Mouse (Mus musculus) embryonic facial prominence, embryonic 12.5 days (tissue): Measurements from ENCODE around the gene Slc35a3. TPM values are rescaled to one million over a fixed set of nuclear protein-coding genes. Genes with fewer than 3 reads are reported as not detected.
A peak's percentile ranks its signal among the peaks of the same experiment; 100 is the strongest.
"Not testable (repeated sequence)": the region's sequence is repeated elsewhere in the genome, so short reads cannot be mapped to it uniquely, and the experiment has no call there.

ENCODE experiments used
- ATAC-seq: fragments of 200-750 bp; cut with Nextera tagmentation; 2 replicates; pipeline ENCODE4 v1.8.0; 2017; ENCODE audit not compliant: insufficient number of reproducible peaks, insufficient read depth, low FRiP score, low TSS enrichment
- H3K27ac ChIP-seq: fragments of 300-500 bp; sonication (generic); 2 replicates; pipeline ENCODE4 v1.5.1; 2016; ENCODE audit warnings: mild to moderate bottlenecking
- H3K27me3 ChIP-seq: fragments of 300-500 bp; sonication (generic); 2 replicates; pipeline ENCODE4 v1.6.1; 2016; ENCODE audit warnings: mild to moderate bottlenecking, moderate library complexity
- H3K36me3 ChIP-seq: fragments of 300-500 bp; sonication (generic); 2 replicates; pipeline ENCODE4 v1.6.1; 2016; ENCODE audit warnings: mild to moderate bottlenecking
- H3K4me1 ChIP-seq: fragments of 300-500 bp; sonication (generic); 2 replicates; pipeline ENCODE4 v1.6.1; 2016
- H3K4me2 ChIP-seq: fragments of 300-500 bp; sonication (generic); replicated peaks from 2 replicates; pipeline ENCODE4 v1.6.1; 2016; ENCODE audit warnings: mild to moderate bottlenecking, moderate library complexity
- H3K4me3 ChIP-seq: fragments of 300-500 bp; sonication (generic); 2 replicates; pipeline ENCODE4 v1.5.1; 2016; ENCODE audit warnings: mild to moderate bottlenecking
- H3K9ac ChIP-seq: fragments of 300-500 bp; sonication (generic); 2 replicates; pipeline ENCODE4 v1.6.1; 2016; ENCODE audit warnings: mild to moderate bottlenecking, moderate library complexity
- H3K9me3 ChIP-seq: fragments of 300-500 bp; sonication (generic); 2 replicates; pipeline ENCODE4 v1.6.1; 2016; ENCODE audit warnings: mild to moderate bottlenecking, moderate library complexity
- WGBS: fragments of 180-500 bp; shearing (Covaris S2); methylation state at CpG from one replicate; pipeline ENCODE4 v1.1.7; 2016; 5-methylcytosine and 5-hydroxymethylcytosine counted together
- polyA plus RNA-seq: library from polyadenylated mRNA; unstranded; fragments of >200 nt; fragmentation: Nextera tagmentation; extraction: Ambion mirVana; gene quantifications from 2 replicates; pipeline ENCODE4 v1.2.1, GENCODE M21; 2016

Slc35a3 gene
- polyA plus RNA-seq, 1 experiment from 2014 or later: 10.8 TPM

GRCm38 (mm10) chr3:116694955-116695665, 17.5 kb downstream of the Slc35a3 start:
- Histone ChIP-seq H3K4me3 (no peak overlapping the region), H3K27me3 (no peaks in the 10 kb centered on the region), H3K4me2 (no peak overlapping the region), H3K9ac (no peak overlapping the region), H3K36me3 (peaks cover 7% of the 10 kb centered on the region), H3K4me1 (no peaks in the 10 kb centered on the region), H3K27ac (no peak overlapping the region), H3K9me3 (no peaks in the 10 kb centered on the region)
- WGBS: 86% methylated on average over 8 of the region's 8 CpGs
- ATAC-seq: no peak

GRCm38 (mm10) chr3:116694312-116694711, 18.3 kb downstream of the Slc35a3 start:
- Histone ChIP-seq H3K4me3 (no peak overlapping the region), H3K36me3 (peaks cover 7% of the 10 kb centered on the region), H3K4me2 (no peak overlapping the region), H3K27ac (no peak overlapping the region), H3K4me1 (no peaks in the 10 kb centered on the region), H3K27me3 (no peaks in the 10 kb centered on the region), H3K9ac (no peak overlapping the region), H3K9me3 (no peaks in the 10 kb centered on the region)
- no peak for ATAC-seq
- WGBS: 89% methylated on average over 3 of the region's 3 CpGs

GRCm38 (mm10) chr3:116681160-116681559, 31.5 kb downstream of the Slc35a3 start, which contains the start of gene Gm43191:
TSS of gene Gm43191 (minus strand) at chr3:116681260.
- H3K4me1 ChIP-seq: no peaks in the 10 kb centered on the region
- peaks cover 3% of the 10 kb centered on the region; the same call in 1 of the 2 replicates for H3K36me3 ChIP-seq
- no peaks in the 10 kb centered on the region for H3K9me3 ChIP-seq
- H3K4me3 ChIP-seq: no peak within 1 kb of the TSS
- no peak within 1 kb of the TSS for H3K9ac ChIP-seq
- H3K27ac ChIP-seq: no peak within 1 kb of the TSS
- WGBS: 85% methylated on average over 1 of the region's 1 CpGs
- no peak for ATAC-seq
- no peak within 1 kb of the TSS for H3K4me2 ChIP-seq
- H3K27me3 ChIP-seq: no peaks in the 10 kb centered on the region

GRCm38 (mm10) chr3:116664281-116664680, 48.4 kb downstream of the Slc35a3 start:
- ATAC-seq, H3K4me2 ChIP-seq, H3K9ac ChIP-seq, H3K27me3 ChIP-seq, H3K9me3 ChIP-seq, H3K4me3 ChIP-seq, H3K27ac ChIP-seq, H3K36me3 ChIP-seq: not testable (repeated sequence)
- WGBS: 89% methylated on average over 9 of the region's 9 CpGs
- H3K4me1 ChIP-seq: peaks cover 14% of the 10 kb centered on the region

- under 1% methylated on average over 39 of the region's 39 CpGs for WGBS
- Histone ChIP-seq H3K9me3 (no peaks in the 10 kb centered on the region), H3K27ac (peak within 1 kb of the TSS; percentile 87), H3K27me3 (no peaks in the 10 kb centered on the region), H3K4me1 (peaks cover 20% of the 10 kb centered on the region), H3K9ac (peak within 1 kb of the TSS; percentile 89), H3K36me3 (no peaks in the 10 kb centered on the region), H3K4me2 (peak within 1 kb of the TSS; percentile 72), H3K4me3 (peak within 1 kb of the TSS; percentile 63)
- peak; percentile 98 for ATAC-seq
These were observed 50.2 kb downstream of the Slc35a3 start, which contains the start of gene Mfsd14a for GRCm38 (mm10) chr3:116662463-116662863. TSS of gene Mfsd14a (minus strand) at chr3:116662677.

GRCm38 (mm10) chr3:116661870-116662414, 50.7 kb downstream of the Slc35a3 start:
- Histone ChIP-seq H3K4me2 (peak overlapping the region; percentile 72), H3K9me3 (no peaks in the 10 kb centered on the region), H3K27me3 (no peaks in the 10 kb centered on the region), H3K9ac (peak overlapping the region; percentile 89), H3K4me3 (peak overlapping the region; percentile 63), H3K36me3 (no peaks in the 10 kb centered on the region), H3K27ac (peak overlapping the region; percentile 87), H3K4me1 (peaks cover 20% of the 10 kb centered on the region)
- ATAC-seq: peak; percentile 88
- under 1% methylated on average over 64 of the region's 68 CpGs for WGBS

GRCm38 (mm10) chr3:116661288-116661869, 51.3 kb downstream of the Slc35a3 start:
- H3K9me3 ChIP-seq: no peaks in the 10 kb centered on the region
- peak overlapping the region; percentile 72 for H3K4me2 ChIP-seq
- H3K9ac ChIP-seq: peak overlapping the region; percentile 89
- WGBS: 4% methylated on average over 16 of the region's 16 CpGs
- H3K36me3 ChIP-seq: no peaks in the 10 kb centered on the region
- H3K27ac ChIP-seq: peak overlapping the region; percentile 87
- no peaks in the 10 kb centered on the region for H3K27me3 ChIP-seq
- peaks cover 20% of the 10 kb centered on the region for H3K4me1 ChIP-seq
- H3K4me3 ChIP-seq: peak overlapping the region; percentile 63
- no peak for ATAC-seq

GRCm38 (mm10) chr3:116659856-116660430, 52.7 kb downstream of the Slc35a3 start:
- no peak overlapping the region for H3K4me2 ChIP-seq
- no peaks in the 10 kb centered on the region for H3K36me3 ChIP-seq
- H3K9ac ChIP-seq: no peak overlapping the region
- H3K4me3 ChIP-seq: no peak overlapping the region
- H3K27me3 ChIP-seq: no peaks in the 10 kb centered on the region
- H3K9me3 ChIP-seq: no peaks in the 10 kb centered on the region
- ATAC-seq: no peak
- peaks cover 20% of the 10 kb centered on the region for H3K4me1 ChIP-seq
- H3K27ac ChIP-seq: no peak overlapping the region
- 80% methylated on average over 13 of the region's 13 CpGs for WGBS

- no peak overlapping the region for H3K9ac ChIP-seq
- H3K9me3 ChIP-seq: no peaks in the 10 kb centered on the region
- H3K4me2 ChIP-seq: peak overlapping the region; percentile 15; the same call in 1 of the 2 replicates
- no peak overlapping the region for H3K27ac ChIP-seq
- H3K4me1 ChIP-seq: peaks cover 20% of the 10 kb centered on the region
- H3K27me3 ChIP-seq: no peaks in the 10 kb centered on the region
- H3K36me3 ChIP-seq: no peaks in the 10 kb centered on the region
- H3K4me3 ChIP-seq: no peak overlapping the region
- ATAC-seq: no peak
- 52% methylated on average over 15 of the region's 15 CpGs for WGBS
These were observed 53.6 kb downstream of the Slc35a3 start for GRCm38 (mm10) chr3:116658928-116659565.

GRCm38 (mm10) chr3:116656184-116656965, 56.3 kb downstream of the Slc35a3 start:
- H3K4me2 ChIP-seq: no peak overlapping the region
- H3K4me1 ChIP-seq: peaks cover 20% of the 10 kb centered on the region
- no peak overlapping the region for H3K9ac ChIP-seq
- H3K36me3 ChIP-seq: no peaks in the 10 kb centered on the region
- H3K4me3 ChIP-seq: no peak overlapping the region
- H3K9me3 ChIP-seq: no peaks in the 10 kb centered on the region
- no peaks in the 10 kb centered on the region for H3K27me3 ChIP-seq
- WGBS: 80% methylated on average over 7 of the region's 7 CpGs
- no peak overlapping the region for H3K27ac ChIP-seq
- ATAC-seq: no peak

- H3K9me3 ChIP-seq, ATAC-seq: not testable (repeated sequence)
- 94% methylated on average over 11 of the region's 11 CpGs for WGBS
These were observed 58.6 kb downstream of the Slc35a3 start for GRCm38 (mm10) chr3:116654051-116654450.

More at GRCm38 (mm10) chr3:116654051-116654450, 58.6 kb downstream of the Slc35a3 start:
- not testable (repeated sequence) for H3K36me3 ChIP-seq, H3K4me3 ChIP-seq, H3K4me1 ChIP-seq, H3K9ac ChIP-seq, H3K4me2 ChIP-seq, H3K27ac ChIP-seq, H3K27me3 ChIP-seq
